Mouse (Mus musculus) frontal cortex, adult (tissue): Measurements from ENCODE around the gene Klhdc2.

Source experiments
- ATAC-seq: cut with Nextera tagmentation; 2 replicates; pipeline ENCODE4 v1.9.2; 2017; ENCODE audit warnings: mild to moderate bottlenecking, moderate library complexity, mixed read lengths; ENCODE audit not compliant: low TSS enrichment

Gene Klhdc2

GRCm38 (mm10) chr12:69296511-69297410 is at the start of gene Klhdc2:
Gene Klhdc2, plus strand, starts transcription at chr12:69296681.
- ATAC-seq: peak; percentile 98

GRCm38 (mm10) chr12:69249766-69250165 is 46.7 kb upstream of the Klhdc2 start:
- ATAC-seq: no peak

GRCm38 (mm10) chr12:69250756-69251155 is 45.7 kb upstream of the Klhdc2 start:
- no peak for ATAC-seq

GRCm38 (mm10) chr12:69253806-69254205 is 42.7 kb upstream of the Klhdc2 start:
- ATAC-seq: no peak

DNA sequence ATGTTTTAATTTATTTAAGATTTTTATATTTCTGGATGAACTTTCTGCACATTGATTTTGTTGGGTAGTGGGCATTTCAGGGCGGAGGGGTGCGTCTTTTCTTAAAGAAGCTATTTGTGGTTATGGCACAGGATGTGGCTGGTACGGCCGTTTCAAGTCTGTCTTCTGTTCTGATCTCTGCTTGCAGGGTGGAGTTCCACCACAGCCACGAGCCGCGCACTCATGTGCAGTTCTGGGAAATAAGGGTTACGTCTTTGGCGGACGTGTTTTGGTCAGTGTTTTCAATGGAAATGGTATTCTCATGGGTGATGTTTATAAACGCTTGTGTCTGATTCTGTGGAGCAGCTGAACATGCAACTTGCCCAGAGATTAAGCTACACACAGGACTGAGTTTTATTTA is 38.6 kb upstream of the Klhdc2 start:
- ATAC-seq: no peak

DNA sequence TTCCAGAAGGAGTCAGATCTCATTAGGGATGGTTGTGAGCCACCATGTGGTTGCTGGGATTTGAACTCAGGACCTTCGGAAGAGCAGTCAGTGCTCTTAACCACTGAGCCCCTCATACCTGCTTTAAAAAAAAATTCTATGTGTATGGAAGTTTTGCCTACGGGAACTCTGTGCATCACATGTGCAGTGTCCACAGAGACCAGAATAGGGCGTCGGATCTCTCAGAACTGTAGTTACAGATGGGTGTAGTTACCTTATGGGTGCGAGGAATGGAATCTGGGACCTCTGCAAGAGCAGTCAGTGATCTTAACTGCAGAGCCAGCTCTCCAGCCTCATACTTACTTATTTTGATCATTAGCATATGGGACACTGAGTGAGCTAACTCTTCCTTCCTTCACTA is 34.2 kb upstream of the Klhdc2 start:
- no peak for ATAC-seq

DNA sequence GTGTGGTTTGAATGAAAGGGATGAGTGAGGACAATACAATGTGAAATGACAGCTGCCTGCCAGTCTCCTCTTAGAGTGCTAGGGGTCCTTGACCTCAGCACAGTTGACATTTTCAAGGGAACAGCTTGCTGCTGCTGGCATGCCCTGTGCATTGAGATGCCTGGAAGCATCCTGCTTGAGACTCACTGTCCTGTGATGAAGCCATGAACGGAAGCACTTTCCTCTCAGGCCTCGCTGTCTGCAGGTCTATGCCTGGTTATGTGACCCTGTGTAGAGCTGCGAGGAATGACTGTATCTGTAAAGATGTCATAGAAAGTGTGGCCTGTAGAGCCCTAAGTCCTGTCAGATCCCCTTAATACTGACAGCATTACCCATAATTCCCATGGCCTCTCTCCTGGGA is 31.4 kb upstream of the Klhdc2 start:
- ATAC-seq: no peak

- peak; percentile 62; the same call in 1 of the 2 replicates for ATAC-seq
Measured at GRCm38 (mm10) chr12:69267956-69268632, 28.4 kb upstream of the Klhdc2 start.

- no peak for ATAC-seq
Measured at GRCm38 (mm10) chr12:69268956-69269355, 27.5 kb upstream of the Klhdc2 start.

DNA sequence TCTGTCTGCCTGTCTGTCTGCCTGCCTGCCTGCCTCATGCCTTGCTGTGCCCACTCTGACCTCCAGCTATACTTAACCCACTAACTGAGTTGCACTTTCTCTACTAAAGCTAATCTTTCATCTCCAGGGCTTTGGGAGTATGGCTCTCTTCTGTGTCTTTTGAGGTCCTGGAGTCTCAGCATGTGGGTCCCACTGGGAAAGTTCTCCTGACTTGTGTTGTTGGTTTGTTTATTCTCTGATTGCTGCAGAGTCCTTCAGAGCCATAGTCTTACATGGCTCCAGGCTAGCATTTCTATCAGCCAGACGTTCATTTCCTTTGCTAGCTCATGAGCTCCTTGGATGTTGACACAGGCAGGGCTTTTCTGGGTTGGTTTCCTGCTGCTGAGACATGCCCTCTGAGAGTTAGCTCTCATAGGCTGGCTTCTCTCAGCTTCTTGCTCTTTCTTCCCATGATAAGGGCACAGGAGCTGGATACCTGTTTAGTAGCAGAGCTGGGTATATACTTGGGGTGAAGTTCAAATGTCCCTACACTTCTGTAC is 16.5 kb upstream of the Klhdc2 start:
- no peak for ATAC-seq

DNA sequence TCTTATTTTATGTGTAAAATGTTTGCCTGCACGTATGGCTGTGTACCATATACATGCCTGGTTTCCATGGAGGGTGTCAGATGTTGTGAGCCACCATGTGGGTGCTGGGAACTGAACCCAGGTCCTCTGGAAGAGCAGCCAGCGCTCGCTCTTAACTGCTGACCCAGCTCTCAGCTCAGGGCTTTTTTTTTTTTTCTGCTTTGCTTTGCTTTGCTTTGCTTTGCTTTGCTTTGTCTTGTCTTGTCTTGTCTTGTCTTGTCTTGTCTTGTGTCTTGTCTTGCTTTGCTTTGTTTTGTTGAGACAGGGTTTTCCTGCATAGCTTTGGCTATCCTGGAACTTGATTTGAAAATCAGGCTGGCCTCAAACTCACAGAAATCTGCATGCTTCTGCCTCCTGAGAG is 15.6 kb upstream of the Klhdc2 start:
- ATAC-seq: no peak

- ATAC-seq: no peak
Measured at GRCm38 (mm10) chr12:69283146-69283545, 13.3 kb upstream of the Klhdc2 start.

DNA sequence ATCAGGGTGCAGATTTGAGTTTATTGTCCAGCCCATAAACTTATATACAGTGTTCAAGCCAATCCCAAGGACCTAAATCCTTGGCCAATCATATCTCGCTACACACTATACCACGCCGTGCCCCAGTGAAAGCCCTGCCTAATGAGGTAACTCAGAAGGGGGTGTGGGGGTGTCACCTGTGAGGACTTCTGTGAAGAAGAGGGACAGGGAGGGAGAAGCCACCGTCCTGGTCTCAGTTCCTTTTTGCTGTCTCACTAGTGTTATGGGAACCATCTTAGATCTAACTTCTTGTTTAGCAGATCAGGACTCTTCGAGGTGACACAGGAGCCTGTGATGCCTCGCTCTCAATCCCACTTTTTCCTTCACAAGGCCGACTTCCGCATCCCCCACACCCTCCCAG is 8.9 kb upstream of the Klhdc2 start:
- ATAC-seq: no peak

GRCm38 (mm10) chr12:69288699-69289098 is 7.8 kb upstream of the Klhdc2 start:
- ATAC-seq: no peak

DNA sequence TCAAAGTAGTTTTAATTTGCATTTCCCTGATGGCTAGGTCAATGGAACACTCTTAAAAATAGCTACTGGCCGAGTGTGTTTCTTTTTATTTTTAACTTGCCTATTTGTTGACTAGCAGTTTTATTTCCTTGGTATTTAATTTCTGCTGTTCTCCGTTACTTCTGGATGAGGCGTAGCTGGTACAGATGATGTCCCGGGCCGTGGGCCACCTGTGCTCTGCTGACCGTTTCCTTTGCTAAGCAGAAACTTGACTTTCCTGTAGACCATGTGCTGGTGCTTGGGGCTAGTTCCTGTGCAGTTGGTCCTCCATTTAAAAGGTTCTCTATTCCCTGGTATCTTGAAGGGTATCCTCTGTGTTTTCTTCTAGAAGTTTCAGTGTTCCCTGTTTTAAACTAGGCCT is 4.1 kb upstream of the Klhdc2 start:
- no peak for ATAC-seq

GRCm38 (mm10) chr12:69293815-69294214 is 2.7 kb upstream of the Klhdc2 start:
- ATAC-seq: no peak

- no peak for ATAC-seq
Measured at GRCm38 (mm10) chr12:69294936-69295335, 1.5 kb upstream of the Klhdc2 start.

DNA sequence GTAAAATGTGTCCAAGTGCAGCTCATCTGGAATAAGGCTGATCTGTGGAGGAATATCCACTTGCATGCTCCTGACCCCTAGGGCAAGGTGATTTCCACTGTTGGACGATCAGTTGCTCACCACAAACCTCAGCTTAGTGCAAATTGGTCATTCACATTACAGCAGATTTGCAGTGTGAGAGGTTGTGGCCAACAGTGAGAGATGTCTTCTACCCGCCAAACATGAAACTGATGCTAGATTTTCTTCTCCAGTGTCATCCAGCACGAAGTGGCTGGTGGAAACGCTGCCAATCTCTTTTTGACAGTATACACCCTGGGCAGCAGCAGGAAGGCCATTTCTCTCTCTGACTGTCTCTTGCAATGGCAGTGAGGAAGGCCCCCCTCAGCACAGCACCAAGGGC is 830 bp upstream of the Klhdc2 start:
- ATAC-seq: no peak

- ATAC-seq: no peak
Measured at GRCm38 (mm10) chr12:69297411-69298150, 1.1 kb downstream of the Klhdc2 start.

- no peak for ATAC-seq
Measured at GRCm38 (mm10) chr12:69298281-69298680, 1.8 kb downstream of the Klhdc2 start.

GRCm38 (mm10) chr12:69299231-69299630 is 2.8 kb downstream of the Klhdc2 start:
- no peak for ATAC-seq

DNA sequence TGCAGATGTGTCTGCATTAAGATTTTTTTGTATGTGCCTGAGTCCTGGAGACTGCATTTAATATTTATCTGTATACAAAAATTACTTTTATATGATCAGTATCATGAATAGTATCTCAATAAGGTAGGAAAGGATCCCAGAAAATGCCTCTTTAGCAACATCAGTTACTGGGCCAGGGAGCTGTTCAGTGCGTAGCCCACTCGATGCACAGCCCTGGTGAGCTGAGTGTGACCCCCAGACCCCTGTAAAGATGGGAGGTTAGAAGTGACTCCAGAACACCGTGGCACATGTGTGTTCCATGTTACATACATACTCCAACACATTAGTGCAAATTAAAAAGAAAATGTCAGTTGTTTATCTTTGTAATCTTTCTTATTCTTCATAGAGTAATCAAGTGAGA is 3.4 kb downstream of the Klhdc2 start:
- no peak for ATAC-seq
